Mouse (Mus musculus): Measurements from ENCODE around the gene Rapgef1. TPM values are rescaled to one million over a fixed set of nuclear protein-coding genes. Genes with fewer than 3 reads are reported as not detected.

The Rapgef1 gene
- polyA plus RNA-seq, 1 experiment from 2014 or later, result 15.1 TPM

GRCm38 (mm10) chr2:29733348-29733747 is 113.8 kb downstream of the Rapgef1 start:
- H3K36me3 ChIP-seq (ENCODE audit: control insufficient read depth, insufficient read depth, low read length), result peaks cover 85% of the 10 kb centered on the region
- no peak overlapping the region for H3K4me2 ChIP-seq (ENCODE audit: low read length)
- no peak overlapping the region for H3K9ac ChIP-seq (ENCODE audit: low read length)
- H3K4me1 ChIP-seq (replicated peaks; ENCODE audit: control insufficient read depth, insufficient read depth, low read length), result no peaks in the 10 kb centered on the region
- no peaks in the 10 kb centered on the region for H3K27me3 ChIP-seq (replicated peaks; ENCODE audit: control insufficient read depth, insufficient read depth, low read length)
- ATAC-seq (replicated peaks; ENCODE audit: low FRiP score, low TSS enrichment, low read depth), result no peak
- no peak for DNase-seq (ENCODE audit: low spot score)
- WGBS, result 94% methylated on average over 5 of the region's 5 CpGs
- no peak overlapping the region for H3K4me3 ChIP-seq (ENCODE audit: low read depth, low read length)
- H3K9me3 ChIP-seq (ENCODE audit: control insufficient read depth, low read length), result no peaks in the 10 kb centered on the region
- no peak overlapping the region for H3K27ac ChIP-seq (ENCODE audit: low read depth)

DNA sequence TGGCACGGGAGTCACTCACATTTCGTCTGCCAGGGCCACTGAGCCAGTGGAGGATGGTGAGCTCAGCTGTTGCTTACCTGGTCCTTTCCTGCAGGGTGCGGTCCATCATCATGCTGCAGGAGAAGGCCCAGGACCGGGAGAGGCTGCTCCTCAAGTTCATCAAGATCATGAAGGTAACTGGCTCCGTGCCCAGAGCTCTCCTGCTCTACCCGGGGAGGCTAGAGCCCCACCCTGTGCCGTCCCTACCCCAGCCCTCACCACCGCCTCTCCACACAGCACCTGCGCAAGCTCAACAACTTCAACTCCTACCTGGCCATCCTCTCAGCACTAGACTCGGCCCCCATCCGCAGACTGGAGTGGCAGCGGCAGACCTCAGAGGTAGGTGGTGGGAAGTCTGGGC is 116.2 kb downstream of the Rapgef1 start:
- H3K36me3 ChIP-seq (ENCODE audit: control insufficient read depth, insufficient read depth, low read length), result peaks cover 87% of the 10 kb centered on the region
- 89% methylated on average over 12 of the region's 12 CpGs for WGBS
- H3K4me2 ChIP-seq (ENCODE audit: low read length), result no peak overlapping the region
- ATAC-seq (replicated peaks; ENCODE audit: low FRiP score, low TSS enrichment, low read depth) (no peak), DNase-seq (ENCODE audit: low spot score) (no peak)
- H3K4me1 ChIP-seq (replicated peaks; ENCODE audit: control insufficient read depth, insufficient read depth, low read length), result no peaks in the 10 kb centered on the region
- H3K4me3 ChIP-seq (ENCODE audit: low read depth, low read length), result no peak overlapping the region
- H3K9ac ChIP-seq (ENCODE audit: low read length), result no peak overlapping the region
- no peak overlapping the region for H3K27ac ChIP-seq (ENCODE audit: low read depth)
- no peaks in the 10 kb centered on the region for H3K9me3 ChIP-seq (ENCODE audit: control insufficient read depth, low read length)
- H3K27me3 ChIP-seq (replicated peaks; ENCODE audit: control insufficient read depth, insufficient read depth, low read length), result no peaks in the 10 kb centered on the region

- H3K4me2 ChIP-seq (ENCODE audit: low read length), result no peak overlapping the region
- 79% methylated on average over 12 of the region's 12 CpGs for WGBS
- H3K27me3 ChIP-seq (replicated peaks; ENCODE audit: control insufficient read depth, insufficient read depth, low read length), result no peaks in the 10 kb centered on the region
- H3K4me1 ChIP-seq (replicated peaks; ENCODE audit: control insufficient read depth, insufficient read depth, low read length), result no peaks in the 10 kb centered on the region
- peaks cover 78% of the 10 kb centered on the region for H3K36me3 ChIP-seq (ENCODE audit: control insufficient read depth, insufficient read depth, low read length)
- no peak overlapping the region for H3K9ac ChIP-seq (ENCODE audit: low read length)
- H3K4me3 ChIP-seq (ENCODE audit: low read depth, low read length), result no peak overlapping the region
- H3K9me3 ChIP-seq (ENCODE audit: control insufficient read depth, low read length), result no peaks in the 10 kb centered on the region
- no peak for ATAC-seq (replicated peaks; ENCODE audit: low FRiP score, low TSS enrichment, low read depth)
- DNase-seq (ENCODE audit: low spot score), result no peak
- no peak overlapping the region for H3K27ac ChIP-seq (ENCODE audit: low read depth)
These were observed 117.8 kb downstream of the Rapgef1 start for GRCm38 (mm10) chr2:29737209-29737925.

DNA sequence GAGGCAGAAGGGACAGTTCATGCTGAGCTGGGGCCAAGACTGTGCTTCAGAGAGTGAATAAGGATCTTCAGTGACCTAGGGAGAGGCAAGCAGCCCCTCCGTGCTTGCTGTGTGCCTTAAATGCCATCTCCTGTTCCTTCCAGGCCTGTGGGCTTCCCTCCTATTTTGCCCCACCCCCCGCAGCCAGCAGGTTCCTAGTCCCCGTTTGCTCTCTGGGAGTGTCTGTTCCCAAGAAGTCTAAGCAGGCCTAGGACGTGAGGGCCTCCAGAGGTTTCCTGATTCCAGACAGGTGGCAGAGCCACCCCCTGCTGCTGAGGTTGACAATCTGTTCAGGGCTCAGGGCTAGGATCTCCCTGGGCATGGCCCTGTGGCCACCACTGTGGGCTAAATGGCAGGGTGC is 119.3 kb downstream of the Rapgef1 start:
- Histone ChIP-seq H3K27me3 (replicated peaks; ENCODE audit: control insufficient read depth, insufficient read depth, low read length) (no peaks in the 10 kb centered on the region), H3K4me3 (ENCODE audit: low read depth, low read length) (no peak overlapping the region), H3K4me2 (ENCODE audit: low read length) (no peak overlapping the region), H3K36me3 (ENCODE audit: control insufficient read depth, insufficient read depth, low read length) (peaks cover 64% of the 10 kb centered on the region), H3K27ac (ENCODE audit: low read depth) (no peak overlapping the region), H3K9ac (ENCODE audit: low read length) (no peak overlapping the region), H3K9me3 (ENCODE audit: control insufficient read depth, low read length) (no peaks in the 10 kb centered on the region), H3K4me1 (replicated peaks; ENCODE audit: control insufficient read depth, insufficient read depth, low read length) (no peaks in the 10 kb centered on the region)
- DNase-seq (ENCODE audit: low spot score) (no peak), ATAC-seq (replicated peaks; ENCODE audit: low FRiP score, low TSS enrichment, low read depth) (no peak)
- WGBS, result 58% methylated on average over 4 of the region's 4 CpGs

- no peak overlapping the region for H3K4me2 ChIP-seq (ENCODE audit: low read length)
- H3K27ac ChIP-seq (ENCODE audit: low read depth), result no peak overlapping the region
- DNase-seq (ENCODE audit: low spot score) (no peak), ATAC-seq (replicated peaks; ENCODE audit: low FRiP score, low TSS enrichment, low read depth) (no peak)
- no peaks in the 10 kb centered on the region for H3K9me3 ChIP-seq (ENCODE audit: control insufficient read depth, low read length)
- no peaks in the 10 kb centered on the region for H3K27me3 ChIP-seq (replicated peaks; ENCODE audit: control insufficient read depth, insufficient read depth, low read length)
- no peaks in the 10 kb centered on the region for H3K4me1 ChIP-seq (replicated peaks; ENCODE audit: control insufficient read depth, insufficient read depth, low read length)
- H3K9ac ChIP-seq (ENCODE audit: low read length), result no peak overlapping the region
- H3K36me3 ChIP-seq (ENCODE audit: control insufficient read depth, insufficient read depth, low read length), result peaks cover 59% of the 10 kb centered on the region
- 51% methylated on average over 5 of the region's 5 CpGs for WGBS
- no peak overlapping the region for H3K4me3 ChIP-seq (ENCODE audit: low read depth, low read length)
These were observed 119.8 kb downstream of the Rapgef1 start for GRCm38 (mm10) chr2:29739368-29739767.

GRCm38 (mm10) chr2:29741207-29741606 is 121.7 kb downstream of the Rapgef1 start:
- peaks cover 43% of the 10 kb centered on the region for H3K36me3 ChIP-seq (ENCODE audit: control insufficient read depth, insufficient read depth, low read length)
- no peak overlapping the region for H3K9ac ChIP-seq (ENCODE audit: low read length)
- peaks cover 7% of the 10 kb centered on the region; the same call in 1 of the 2 replicates for H3K27me3 ChIP-seq (replicated peaks; ENCODE audit: control insufficient read depth, insufficient read depth, low read length)
- H3K9me3 ChIP-seq (ENCODE audit: control insufficient read depth, low read length), result no peaks in the 10 kb centered on the region
- H3K27ac ChIP-seq (ENCODE audit: low read depth), result no peak overlapping the region
- DNase-seq (ENCODE audit: low spot score) (no peak), ATAC-seq (replicated peaks; ENCODE audit: low FRiP score, low TSS enrichment, low read depth) (no peak)
- 85% methylated on average over 6 of the region's 6 CpGs for WGBS
- H3K4me3 ChIP-seq (ENCODE audit: low read depth, low read length), result no peak overlapping the region
- H3K4me1 ChIP-seq (replicated peaks; ENCODE audit: control insufficient read depth, insufficient read depth, low read length), result no peaks in the 10 kb centered on the region
- no peak overlapping the region for H3K4me2 ChIP-seq (ENCODE audit: low read length)

GRCm38 (mm10) chr2:29744256-29744655 is 124.7 kb downstream of the Rapgef1 start:
- 80% methylated on average over 6 of the region's 6 CpGs for WGBS

DNA sequence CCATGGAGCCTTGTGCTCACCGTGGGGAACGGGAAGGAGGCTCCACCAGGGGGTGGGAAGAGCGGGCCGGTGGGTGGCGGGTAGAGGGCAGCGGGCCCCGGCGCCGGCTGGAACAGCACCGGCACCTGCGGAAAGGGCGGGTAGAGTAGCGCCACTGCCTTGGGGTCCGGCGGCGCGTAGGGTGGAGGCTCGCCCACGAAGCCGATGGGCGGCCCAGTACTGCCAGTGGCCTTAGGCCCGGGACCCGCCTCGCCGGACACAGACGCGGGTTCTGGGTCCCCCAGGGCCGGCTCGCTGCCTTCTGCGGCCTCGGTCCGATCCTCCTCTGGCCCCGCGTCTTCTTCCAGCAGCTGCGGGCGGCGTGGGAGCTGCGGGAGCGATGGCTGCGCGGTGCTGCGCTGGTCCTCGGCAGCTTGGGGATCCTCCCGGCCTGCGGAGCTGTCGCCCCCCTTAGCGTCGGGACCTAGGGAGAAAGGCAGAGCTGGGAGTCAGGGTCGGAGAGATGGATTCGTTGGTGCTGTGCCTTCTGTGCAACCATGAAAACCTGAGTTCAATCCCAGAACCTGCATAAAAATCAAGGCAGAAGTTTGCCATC is 127.8 kb downstream of the Rapgef1 start:
- H3K27me3 ChIP-seq (replicated peaks; ENCODE audit: control insufficient read depth, insufficient read depth, low read length), result peaks cover 54% of the 10 kb centered on the region
- no peaks in the 10 kb centered on the region for H3K36me3 ChIP-seq (ENCODE audit: control insufficient read depth, insufficient read depth, low read length)
- peak overlapping the region; percentile 16; the same call in 1 of the 2 replicates for H3K9ac ChIP-seq (ENCODE audit: low read length)
- ATAC-seq (replicated peaks; ENCODE audit: low FRiP score, low TSS enrichment, low read depth) (no peak), DNase-seq (ENCODE audit: low spot score) (no peak)
- peak overlapping the region; percentile 54 for H3K4me2 ChIP-seq (ENCODE audit: low read length)
- no peaks in the 10 kb centered on the region for H3K9me3 ChIP-seq (ENCODE audit: control insufficient read depth, low read length)
- 16% methylated on average over 50 of the region's 50 CpGs for WGBS
- H3K4me3 ChIP-seq (ENCODE audit: low read depth, low read length), result peak overlapping the region; percentile 27
- H3K4me1 ChIP-seq (replicated peaks; ENCODE audit: control insufficient read depth, insufficient read depth, low read length), result 0 out of 2 replicates have a peak, but pooled peaks cover 2% of the 10 kb centered on the region
- H3K27ac ChIP-seq (ENCODE audit: low read depth), result no peak overlapping the region

More at GRCm38 (mm10) chr2:29744256-29744655, 124.7 kb downstream of the Rapgef1 start:
- H3K9me3 ChIP-seq (ENCODE audit: control insufficient read depth, low read length), result no peaks in the 10 kb centered on the region
- ATAC-seq (replicated peaks; ENCODE audit: low FRiP score, low TSS enrichment, low read depth), result no peak
- H3K4me1 ChIP-seq (replicated peaks; ENCODE audit: control insufficient read depth, insufficient read depth, low read length), result 0 out of 2 replicates have a peak, but pooled peaks cover 2% of the 10 kb centered on the region
- H3K4me2 ChIP-seq (ENCODE audit: low read length), result no peak overlapping the region
- no peak overlapping the region for H3K27ac ChIP-seq (ENCODE audit: low read depth)
- H3K36me3 ChIP-seq (ENCODE audit: control insufficient read depth, insufficient read depth, low read length), result peaks cover 13% of the 10 kb centered on the region
- H3K27me3 ChIP-seq (replicated peaks; ENCODE audit: control insufficient read depth, insufficient read depth, low read length), result peaks cover 26% of the 10 kb centered on the region
- H3K9ac ChIP-seq (ENCODE audit: low read length), result no peak overlapping the region
- H3K4me3 ChIP-seq (ENCODE audit: low read depth, low read length), result no peak overlapping the region
- DNase-seq (ENCODE audit: low spot score), result no peak

DNA sequence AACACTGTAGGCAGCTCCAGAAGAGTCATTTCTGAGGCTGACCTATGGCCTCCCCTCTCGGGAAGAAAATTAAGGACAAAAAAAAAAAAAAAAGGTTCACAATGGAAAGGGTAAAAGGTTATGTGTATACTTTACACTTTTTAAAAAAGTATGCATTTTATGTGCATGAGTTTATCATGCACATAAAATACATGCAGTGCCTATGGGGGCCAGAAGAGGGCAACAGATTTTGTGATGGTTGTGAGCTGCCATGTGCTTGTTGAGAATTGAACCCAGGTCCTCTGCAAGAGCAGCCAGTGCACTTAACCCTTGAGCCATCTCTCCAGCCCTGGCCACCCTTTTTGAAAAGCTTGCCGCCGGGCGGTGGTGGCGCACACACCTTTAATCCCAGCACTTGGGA is 128.3 kb downstream of the Rapgef1 start:
- Histone ChIP-seq H3K4me3 (ENCODE audit: low read depth, low read length) (no peak overlapping the region), H3K4me1 (replicated peaks; ENCODE audit: control insufficient read depth, insufficient read depth, low read length) (0 out of 2 replicates have a peak, but pooled peaks cover 2% of the 10 kb centered on the region), H3K27ac (ENCODE audit: low read depth) (no peak overlapping the region), H3K9ac (ENCODE audit: low read length) (no peak overlapping the region), H3K4me2 (ENCODE audit: low read length) (no peak overlapping the region), H3K27me3 (replicated peaks; ENCODE audit: control insufficient read depth, insufficient read depth, low read length) (peaks cover 58% of the 10 kb centered on the region), H3K36me3 (ENCODE audit: control insufficient read depth, insufficient read depth, low read length) (no peaks in the 10 kb centered on the region), H3K9me3 (ENCODE audit: control insufficient read depth, low read length) (no peaks in the 10 kb centered on the region)
- ATAC-seq (replicated peaks; ENCODE audit: low FRiP score, low TSS enrichment, low read depth) (no peak), DNase-seq (ENCODE audit: low spot score) (no peak)
- WGBS, result 54% methylated on average over 5 of the region's 5 CpGs

Data from intestine, embryonic 14.5 days (tissue).